Mouse (Mus musculus): ENCODE measurements around the gene Cisd2.
A peak's percentile ranks its signal among the peaks of the same experiment; 100 is the strongest.

Cisd2 gene

GRCm38 (mm10) chr3:135423608-135424212, at the start of gene Cisd2:
Cisd2 (minus strand) TSS chr3:135423925.
- no peak for DNase-seq (ENCODE audit: low read depth in 2 of 2, low spot score in 2 of 2)

GRCm38 (mm10) chr3:135470823-135471222, 47.1 kb upstream of the Cisd2 start:
- DNase-seq (ENCODE audit: low read depth in 2 of 2, low spot score in 2 of 2), result no peak

- DNase-seq (ENCODE audit: low read depth in 2 of 2, low spot score in 2 of 2), result no peak
Observed at GRCm38 (mm10) chr3:135469974-135470373, 46.2 kb upstream of the Cisd2 start.

- DNase-seq (ENCODE audit: low read depth in 2 of 2, low spot score in 2 of 2), result no peak
Observed at GRCm38 (mm10) chr3:135469146-135469545, 45.4 kb upstream of the Cisd2 start.

GRCm38 (mm10) chr3:135468402-135468801, 44.7 kb upstream of the Cisd2 start:
- DNase-seq (ENCODE audit: low read depth in 2 of 2, low spot score in 2 of 2), result no peak

- no peak for DNase-seq (ENCODE audit: low read depth in 2 of 2, low spot score in 2 of 2)
Observed at GRCm38 (mm10) chr3:135458981-135459380, 35.3 kb upstream of the Cisd2 start.

- DNase-seq (ENCODE audit: low read depth in 2 of 2, low spot score in 2 of 2), result no peak
Observed at GRCm38 (mm10) chr3:135444930-135445329, 21.2 kb upstream of the Cisd2 start.

GRCm38 (mm10) chr3:135440621-135441020, 16.9 kb upstream of the Cisd2 start:
- DNase-seq (ENCODE audit: low read depth in 2 of 2, low spot score in 2 of 2), result no peak

- peak; percentile 73 to 80 for DNase-seq (ENCODE audit: low read depth in 2 of 2, low spot score in 2 of 2)
Observed at GRCm38 (mm10) chr3:135440221-135440620, 16.5 kb upstream of the Cisd2 start.

GRCm38 (mm10) chr3:135439651-135440050, 15.9 kb upstream of the Cisd2 start:
- no peak for DNase-seq (ENCODE audit: low read depth in 2 of 2, low spot score in 2 of 2)

GRCm38 (mm10) chr3:135438913-135439531, 15.3 kb upstream of the Cisd2 start:
- DNase-seq (ENCODE audit: low read depth in 2 of 2, low spot score in 2 of 2), result peak; percentile 72 to 74

- peak; percentile 95 for DNase-seq (ENCODE audit: low read depth in 2 of 2, low spot score in 2 of 2)
Observed at GRCm38 (mm10) chr3:135438531-135438912, 14.8 kb upstream of the Cisd2 start.

GRCm38 (mm10) chr3:135437758-135438495, 14.2 kb upstream of the Cisd2 start, which contains the start of gene Ube2d3:
Ube2d3 (plus strand) TSS chr3:135438149.
- DNase-seq (ENCODE audit: low read depth in 2 of 2, low spot score in 2 of 2), result peak; percentile 99 to 100

GRCm38 (mm10) chr3:135436901-135437616, 13.3 kb upstream of the Cisd2 start:
- no peak for DNase-seq (ENCODE audit: low read depth in 2 of 2, low spot score in 2 of 2)

GRCm38 (mm10) chr3:135422856-135423607, 693 bp downstream of the Cisd2 start:
- DNase-seq (ENCODE audit: low read depth in 2 of 2, low spot score in 2 of 2), result peak; percentile 78 to 81

GRCm38 (mm10) chr3:135422232-135422855, 1.4 kb downstream of the Cisd2 start:
- DNase-seq (ENCODE audit: low read depth in 2 of 2, low spot score in 2 of 2), result no peak

- no peak for DNase-seq (ENCODE audit: low read depth in 2 of 2, low spot score in 2 of 2)
Observed at GRCm38 (mm10) chr3:135421310-135421594, 2.5 kb downstream of the Cisd2 start.

- no peak for DNase-seq (ENCODE audit: low read depth in 2 of 2, low spot score in 2 of 2)
Observed at GRCm38 (mm10) chr3:135420542-135421309, 3.0 kb downstream of the Cisd2 start.

GRCm38 (mm10) chr3:135417799-135418198, 5.9 kb downstream of the Cisd2 start:
- peak; percentile 13 to 27 for DNase-seq (ENCODE audit: low read depth in 2 of 2, low spot score in 2 of 2)

GRCm38 (mm10) chr3:135417245-135417644, 6.5 kb downstream of the Cisd2 start:
- DNase-seq (ENCODE audit: low read depth in 2 of 2, low spot score in 2 of 2), result no peak

Measured in CD8-positive naive resting alpha-beta T cell, adult 2 months (primary cell).